ENCODE assay signal across 7 mouse cellular contexts in genomic region chr11:63404719-63405118, GRCm38 (mm10).
A peak's percentile ranks its signal among the peaks of the same experiment; 100 is the strongest.
DNase-seq lines count a peak whose midpoint lies in the region; ATAC-seq and TF ChIP-seq lines count a peak whose summit lies in the region.

No protein-coding gene starts in this region.

- no peaks in the 10 kb centered on the region for H3K36me3 ChIP-seq in forebrain, embryonic 15.5 days
- no peaks in the 10 kb centered on the region for H3K36me3 ChIP-seq in hindbrain, embryonic 12.5 days
- H3K36me3 ChIP-seq in midbrain, embryonic 11.5 days (ENCODE audit: control insufficient read depth, insufficient read depth, low read length): no peaks in the 10 kb centered on the region
- no peaks in the 10 kb centered on the region for H3K36me3 ChIP-seq in small intestine, adult 2 months (ENCODE audit: control insufficient read depth, insufficient read depth, low read length)

- H3K4me3 ChIP-seq in forebrain, embryonic 15.5 days: no peak overlapping the region
- no peak overlapping the region for H3K4me3 ChIP-seq in hindbrain, embryonic 12.5 days
- no peak overlapping the region for H3K4me3 ChIP-seq in midbrain, embryonic 11.5 days (ENCODE audit: low read depth, low read length)
- H3K4me3 ChIP-seq in small intestine, adult 2 months (ENCODE audit: low read depth, low read length): no peak overlapping the region

- 13% methylated on average over 11 of the region's 11 CpGs for WGBS in forebrain, embryonic 15.5 days
- WGBS in hindbrain, embryonic 12.5 days: 17% methylated on average over 11 of the region's 11 CpGs
- 11% methylated on average over 11 of the region's 11 CpGs for WGBS in midbrain, embryonic 11.5 days
- WGBS in small intestine, adult 2 months: 15% methylated on average over 11 of the region's 11 CpGs

- H3K27ac ChIP-seq in forebrain, embryonic 15.5 days (replicated peaks): no peak overlapping the region
- H3K27ac ChIP-seq in hindbrain, embryonic 12.5 days: no peak overlapping the region
- no peak overlapping the region for H3K27ac ChIP-seq in midbrain, embryonic 11.5 days (ENCODE audit: low read depth, low read length)
- H3K27ac ChIP-seq in small intestine, adult 2 months (ENCODE audit: insufficient read depth, low read depth, low read length): no peak overlapping the region

- ATAC-seq in forebrain, embryonic 15.5 days (replicated peaks): peak; percentile 78
- ATAC-seq in hindbrain, embryonic 12.5 days (ENCODE audit: low FRiP score): 0 out of 2 replicates have a peak, but pooled peaks have one; percentile 60
- ATAC-seq in midbrain, embryonic 11.5 days (ENCODE audit: low FRiP score): no peak

- H3K27me3 ChIP-seq in forebrain, embryonic 15.5 days: peaks cover 22% of the 10 kb centered on the region
- peaks cover 14% of the 10 kb centered on the region for H3K27me3 ChIP-seq in hindbrain, embryonic 12.5 days
- no peaks in the 10 kb centered on the region; the same call in 1 of the 2 replicates for H3K27me3 ChIP-seq in midbrain, embryonic 11.5 days (ENCODE audit: control insufficient read depth, insufficient read depth, low read length)
- H3K27me3 ChIP-seq in small intestine, adult 2 months (ENCODE audit: control insufficient read depth, insufficient read depth, low read length): no peaks in the 10 kb centered on the region

- H3K4me1 ChIP-seq in forebrain, embryonic 15.5 days: peaks cover 4% of the 10 kb centered on the region; the same call in 1 of the 2 replicates
- no peaks in the 10 kb centered on the region for H3K4me1 ChIP-seq in hindbrain, embryonic 12.5 days
- H3K4me1 ChIP-seq in midbrain, embryonic 11.5 days (ENCODE audit: control insufficient read depth, insufficient read depth, low read length): no peaks in the 10 kb centered on the region
- H3K4me1 ChIP-seq in small intestine, adult 2 months (ENCODE audit: control insufficient read depth, insufficient read depth, insufficient read length, low read length): no peaks in the 10 kb centered on the region

- TF ChIP-seq CTCF in small intestine, adult 2 months (IDR thresholded peaks at IDR 0.05; ENCODE audit: extremely low read depth, insufficient read length, insufficient replicate concordance, low read depth, low read length): peak; percentile 78; the same call in 1 of the 2 replicates

- TF ChIP-seq POLR2A in small intestine, adult 2 months (IDR thresholded peaks at IDR 0.05; ENCODE audit: low read depth, low read length): no peak

- H3K9ac ChIP-seq in forebrain, embryonic 15.5 days (replicated peaks): no peak overlapping the region
- H3K9ac ChIP-seq in hindbrain, embryonic 12.5 days: no peak overlapping the region
- H3K9ac ChIP-seq in midbrain, embryonic 11.5 days (ENCODE audit: low read length): no peak overlapping the region

- no peaks in the 10 kb centered on the region for H3K9me3 ChIP-seq in forebrain, embryonic 15.5 days
- no peaks in the 10 kb centered on the region for H3K9me3 ChIP-seq in hindbrain, embryonic 12.5 days (replicated peaks)
- no peaks in the 10 kb centered on the region for H3K9me3 ChIP-seq in midbrain, embryonic 11.5 days (ENCODE audit: control insufficient read depth, low read length)

- H3K4me2 ChIP-seq in forebrain, embryonic 15.5 days (replicated peaks): no peak overlapping the region; the same call in 1 of the 2 replicates
- peak overlapping the region; percentile 30; the same call in 1 of the 2 replicates for H3K4me2 ChIP-seq in hindbrain, embryonic 12.5 days (replicated peaks)
- H3K4me2 ChIP-seq in midbrain, embryonic 11.5 days: no peak overlapping the region; the same call in 1 of the 2 replicates

- peak; percentile 64 for DNase-seq in R1 (ENCODE audit: low read depth, low spot score)
- DNase-seq in c-Kit-positive CD71-positive TER-119-negative erythroid progenitor cells, embryonic 14.5 days (ENCODE audit: low read depth): peak; percentile 13
- DNase-seq in left cerebral cortex, adult 18-20 months (ENCODE audit: low spot score in 2 of 2): peak; percentile 78 to 87
- peak; percentile 94 for DNase-seq in midbrain, embryonic 11.5 days (ENCODE audit: low spot score, missing footprints)

Comparison
In these comparisons a context has a peak if more than half of its experiments do, and no peak if none do; other contexts are left out.
1. DNase-seq: peak in every context shown above with its lines; median percentile 94 in midbrain, embryonic 11.5 days; 82 in left cerebral cortex, adult 18-20 months; 64 in R1; 13 in c-Kit-positive CD71-positive TER-119-negative erythroid progenitor cells, embryonic 14.5 days.